Mouse (Mus musculus): ENCODE results near the gene Nova1.

Nova1 gene

GRCm38 (mm10) chr12:46676341-46676740 is 142.4 kb downstream of the Nova1 start:
- DNase-seq (ENCODE audit: low spot score in 2 of 2): no peak

- DNase-seq (ENCODE audit: low spot score in 2 of 2): no peak
These were observed 152.0 kb downstream of the Nova1 start for GRCm38 (mm10) chr12:46666706-46667105.

GRCm38 (mm10) chr12:46646139-46646611 is 172.6 kb downstream of the Nova1 start:
- DNase-seq (ENCODE audit: low spot score in 2 of 2): no peak

GRCm38 (mm10) chr12:46645365-46645962 is 173.3 kb downstream of the Nova1 start:
- DNase-seq (ENCODE audit: low spot score in 2 of 2): no peak

Data from urinary bladder, postnatal 36 days (tissue).